Mouse (Mus musculus) intestine, embryonic 16.5 days (tissue): ENCODE results near the gene Sik1. TPM values are rescaled to one million over a fixed set of nuclear protein-coding genes. Genes with fewer than 3 reads are reported as not detected.
A peak's percentile ranks its signal among the peaks of the same experiment; 100 is the strongest.

Source experiments
- ATAC-seq: fragments of 200-750 bp; cut with Nextera tagmentation; 2 replicates; pipeline ENCODE4 v1.8.0; 2017; ENCODE audit warnings: moderate TSS enrichment, moderate library complexity
- H3K27ac ChIP-seq: fragments of 300-500 bp; sonication (generic); 2 replicates; pipeline ENCODE4 v1.5.1; 2014; ENCODE audit warnings: mild to moderate bottlenecking, low read length
- H3K27me3 ChIP-seq: fragments of 300-500 bp; sonication (generic); replicated peaks from 2 replicates; pipeline ENCODE4 v1.6.1; 2014; ENCODE audit warnings: low read length, control low read depth, mixed read lengths; ENCODE audit not compliant: control insufficient read depth, insufficient read depth
- H3K36me3 ChIP-seq: fragments of 300-500 bp; sonication (generic); 2 replicates; pipeline ENCODE4 v1.6.1; 2014; ENCODE audit warnings: low read length, control low read depth; ENCODE audit not compliant: control insufficient read depth, insufficient read depth
- H3K4me1 ChIP-seq: fragments of 300-500 bp; sonication (generic); 2 replicates; pipeline ENCODE4 v1.6.1; 2014; ENCODE audit warnings: low read length, control low read depth, mixed read lengths; ENCODE audit not compliant: control insufficient read depth, insufficient read depth
- H3K4me2 ChIP-seq: fragments of 300-500 bp; sonication (generic); 2 replicates; pipeline ENCODE4 v1.6.1; 2014; ENCODE audit warnings: low read depth, low read length, control low read depth
- H3K4me3 ChIP-seq: fragments of 300-500 bp; sonication (generic); 2 replicates; pipeline ENCODE4 v1.5.1; 2014; ENCODE audit warnings: mild to moderate bottlenecking, low read length
- H3K9ac ChIP-seq: fragments of 300-500 bp; sonication (generic); 2 replicates; pipeline ENCODE4 v1.6.1; 2014; ENCODE audit warnings: low read depth, low read length
- H3K9me3 ChIP-seq: fragments of 300-500 bp; sonication (generic); 2 replicates; pipeline ENCODE4 v1.6.1; 2016; ENCODE audit warnings: low read length, control low read depth; ENCODE audit not compliant: control insufficient read depth
- WGBS: fragments of 180-500 bp; shearing (Covaris S2); extraction: QIAGEN DNeasy Blood & Tissue Kit; methylation state at CpG from one replicate; pipeline ENCODE4 v1.1.7; 2014; 5-methylcytosine and 5-hydroxymethylcytosine counted together
- polyA plus RNA-seq: library from polyadenylated mRNA; unstranded; fragments of >200 nt; fragmentation: Nextera tagmentation; extraction: Ambion mirVana; gene quantifications from 2 replicates; pipeline ENCODE4 v1.2.1, GENCODE M21; 2015

The Sik1 gene
- polyA plus RNA-seq, 1 experiment from 2014 or later = 5.7 TPM

DNA sequence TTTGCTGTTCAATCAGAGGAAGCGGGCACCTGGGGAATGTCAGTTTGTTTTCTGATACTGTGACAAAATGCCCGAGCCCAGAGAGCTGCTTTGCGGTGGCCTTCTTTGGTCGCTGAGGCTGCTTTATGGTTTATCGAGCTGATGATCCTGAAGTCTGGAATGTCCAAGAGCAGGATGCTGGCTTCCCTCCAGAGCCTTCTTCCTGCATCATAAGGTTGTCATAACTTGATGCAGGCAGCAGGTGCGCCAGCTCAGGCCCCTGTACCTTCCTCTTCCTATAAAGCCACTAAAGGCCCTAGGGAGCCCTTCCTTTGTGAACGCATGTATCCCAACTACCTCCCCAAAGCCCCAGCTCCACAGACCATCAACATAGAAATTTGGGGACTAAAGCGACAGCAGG is 5.3 kb upstream of the Sik1 start:
- ATAC-seq = no peak
- no peak overlapping the region for H3K9ac ChIP-seq
- no peak overlapping the region for H3K4me2 ChIP-seq
- no peak overlapping the region for H3K4me3 ChIP-seq
- H3K36me3 ChIP-seq = no peaks in the 10 kb centered on the region
- H3K4me1 ChIP-seq = peaks cover 10% of the 10 kb centered on the region
- H3K27ac ChIP-seq = no peak overlapping the region
- H3K9me3 ChIP-seq = no peaks in the 10 kb centered on the region
- H3K27me3 ChIP-seq = no peaks in the 10 kb centered on the region
- WGBS = 88% methylated on average over 8 of the region's 8 CpGs

GRCm38 (mm10) chr17:31859367-31859766 is 3.8 kb upstream of the Sik1 start:
- 57% methylated on average over 2 of the region's 2 CpGs for whole genome bisulfite sequencing
- no peaks in the 10 kb centered on the region for H3K36me3 ChIP-seq
- H3K9ac ChIP-seq = no peak overlapping the region
- no peaks in the 10 kb centered on the region for H3K9me3 ChIP-seq
- peaks cover 10% of the 10 kb centered on the region for H3K4me1 ChIP-seq
- ATAC-seq = no peak
- H3K27ac ChIP-seq = no peak overlapping the region
- no peak overlapping the region for H3K4me2 ChIP-seq
- H3K27me3 ChIP-seq = no peaks in the 10 kb centered on the region
- H3K4me3 ChIP-seq = no peak overlapping the region

DNA sequence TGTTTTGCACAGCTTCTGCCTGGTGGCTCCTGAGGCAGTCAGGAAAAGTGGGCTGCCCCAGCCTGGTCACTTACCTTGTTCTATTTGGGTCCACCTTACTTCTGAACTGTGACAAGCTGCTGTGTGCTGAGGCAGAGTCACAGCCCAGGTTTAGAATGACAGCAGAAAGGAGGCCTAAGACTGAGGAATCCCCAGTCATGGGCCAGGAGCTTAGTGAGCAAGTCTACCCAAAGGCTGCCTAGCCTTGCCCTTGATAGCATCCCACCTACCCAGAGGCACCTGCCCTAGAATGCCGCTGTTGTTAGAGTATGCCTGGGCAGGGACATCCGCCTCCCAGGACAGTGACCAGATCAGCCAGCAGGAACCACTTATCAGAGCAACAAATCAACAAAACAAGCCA is 3.2 kb upstream of the Sik1 start:
- Histone ChIP-seq H3K4me3 (no peak overlapping the region), H3K9me3 (no peaks in the 10 kb centered on the region), H3K4me2 (no peak overlapping the region), H3K36me3 (no peaks in the 10 kb centered on the region), H3K9ac (no peak overlapping the region), H3K4me1 (peaks cover 13% of the 10 kb centered on the region), H3K27ac (no peak overlapping the region), H3K27me3 (no peaks in the 10 kb centered on the region)
- WGBS = 70% methylated on average over 2 of the region's 2 CpGs
- ATAC-seq = no peak

DNA sequence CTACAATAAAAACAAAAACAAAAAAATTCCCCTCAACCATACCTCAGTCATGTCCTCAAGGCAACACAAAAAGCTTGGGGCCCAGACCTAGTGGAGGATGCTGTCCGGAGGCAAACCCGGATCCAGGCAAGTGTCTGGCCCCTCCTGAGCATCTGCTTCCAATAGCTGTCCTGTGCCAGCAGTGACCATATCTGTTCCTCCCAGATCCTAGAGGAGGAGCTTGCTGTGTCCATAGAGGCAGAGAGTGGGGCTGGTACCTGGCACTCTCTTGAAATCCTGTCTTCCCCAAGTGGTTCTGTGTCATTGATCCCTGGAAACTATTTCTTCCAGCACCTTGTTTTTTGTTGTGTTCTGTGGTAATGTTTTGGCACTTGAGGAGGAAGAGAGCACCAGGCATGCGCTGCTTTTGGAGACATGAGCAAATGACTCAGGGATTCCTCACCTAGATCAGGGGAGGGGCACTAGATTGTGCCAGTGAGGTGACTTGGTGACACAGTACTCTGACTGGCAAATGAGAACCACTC is 2.4 kb upstream of the Sik1 start:
- Histone ChIP-seq H3K4me3 (no peak overlapping the region), H3K36me3 (no peaks in the 10 kb centered on the region), H3K9ac (no peak overlapping the region), H3K27ac (no peak overlapping the region), H3K9me3 (no peaks in the 10 kb centered on the region), H3K4me2 (no peak overlapping the region), H3K4me1 (peaks cover 21% of the 10 kb centered on the region), H3K27me3 (no peaks in the 10 kb centered on the region)
- no peak for ATAC-seq
- 94% methylated on average over 3 of the region's 3 CpGs for WGBS

DNA sequence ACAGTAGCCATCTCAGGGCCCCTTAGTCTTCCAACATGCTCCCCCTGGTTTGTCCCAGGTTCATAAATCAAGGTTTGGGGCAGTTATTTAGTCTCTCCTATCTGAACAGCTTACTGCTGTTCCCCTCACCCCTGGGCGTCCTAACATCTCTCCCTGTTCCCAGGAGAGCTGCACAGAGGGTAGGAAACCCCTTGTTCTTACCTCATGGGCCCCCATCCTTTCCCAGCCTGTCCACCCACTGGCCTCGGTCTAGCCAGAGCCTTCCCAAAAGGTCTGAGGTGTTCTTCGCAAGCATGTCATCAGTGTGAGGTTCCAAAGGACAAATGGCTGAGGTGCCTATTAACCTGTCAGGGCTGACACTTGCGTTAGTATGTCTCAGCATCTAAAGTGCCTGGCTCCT is 1.6 kb upstream of the Sik1 start:
- no peak overlapping the region for H3K4me3 ChIP-seq
- WGBS = 92% methylated on average over 4 of the region's 4 CpGs
- H3K4me1 ChIP-seq = peaks cover 25% of the 10 kb centered on the region
- H3K9ac ChIP-seq = peak overlapping the region; percentile 77; the same call in 1 of the 2 replicates
- ATAC-seq = no peak
- H3K4me2 ChIP-seq = 0 out of 2 replicates have a peak overlapping the region, but pooled peaks have one; percentile 84
- peak overlapping the region; percentile 94 for H3K27ac ChIP-seq
- no peaks in the 10 kb centered on the region for H3K27me3 ChIP-seq
- no peaks in the 10 kb centered on the region for H3K36me3 ChIP-seq
- H3K9me3 ChIP-seq = no peaks in the 10 kb centered on the region

DNA sequence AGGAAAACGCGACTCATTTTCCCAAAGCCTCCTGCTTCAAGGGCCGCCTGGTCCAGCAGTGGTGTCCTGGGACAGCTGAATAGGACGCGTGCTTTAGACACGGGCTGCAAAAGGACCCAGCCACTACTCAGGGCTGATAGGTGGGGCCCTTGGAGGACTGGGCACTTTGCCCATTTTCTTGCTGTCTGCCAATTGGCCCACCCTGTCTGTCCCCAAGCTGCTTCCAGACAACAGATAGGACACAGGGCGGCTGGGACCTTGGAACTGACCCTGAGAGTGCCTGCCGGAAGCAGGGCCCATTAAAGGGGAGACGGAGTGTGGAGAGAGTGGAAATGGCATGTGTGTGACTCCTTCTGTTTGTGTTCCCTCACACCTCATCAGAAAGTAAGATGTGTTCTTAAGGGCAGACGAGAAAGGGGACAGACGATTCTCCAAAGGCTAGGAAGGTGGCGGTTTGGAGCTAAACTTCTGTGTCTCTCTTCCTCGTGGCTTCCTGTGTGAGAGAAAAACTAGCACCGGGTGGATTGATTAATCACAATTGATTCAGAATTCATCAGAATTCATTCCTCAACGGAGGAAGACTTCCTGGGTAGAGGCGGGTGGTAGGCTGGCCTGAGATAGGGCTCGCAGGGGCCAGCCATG is 1.0 kb upstream of the Sik1 start:
- Histone ChIP-seq H3K27me3 (no peaks in the 10 kb centered on the region), H3K9me3 (no peaks in the 10 kb centered on the region), H3K36me3 (no peaks in the 10 kb centered on the region), H3K4me3 (peak overlapping the region; percentile 54), H3K4me2 (peak overlapping the region; percentile 84), H3K9ac (peak overlapping the region; percentile 77), H3K27ac (peak overlapping the region; percentile 94), H3K4me1 (peaks cover 31% of the 10 kb centered on the region)
- 23% methylated on average over 17 of the region's 17 CpGs for WGBS
- ATAC-seq = peak; percentile 62

- peak overlapping the region; percentile 70 for H3K4me2 ChIP-seq
- H3K36me3 ChIP-seq = peaks cover 11% of the 10 kb centered on the region
- H3K9ac ChIP-seq = peak overlapping the region; percentile 90
- no peaks in the 10 kb centered on the region for H3K9me3 ChIP-seq
- H3K4me3 ChIP-seq = peak overlapping the region; percentile 92
- peak; percentile 42 for ATAC-seq
- H3K27ac ChIP-seq = peak overlapping the region; percentile 48
- WGBS = under 1% methylated on average over 72 of the region's 73 CpGs
- peaks cover 33% of the 10 kb centered on the region for H3K4me1 ChIP-seq
- no peaks in the 10 kb centered on the region for H3K27me3 ChIP-seq
These were observed 621 bp downstream of the Sik1 start for GRCm38 (mm10) chr17:31854770-31855596.

DNA sequence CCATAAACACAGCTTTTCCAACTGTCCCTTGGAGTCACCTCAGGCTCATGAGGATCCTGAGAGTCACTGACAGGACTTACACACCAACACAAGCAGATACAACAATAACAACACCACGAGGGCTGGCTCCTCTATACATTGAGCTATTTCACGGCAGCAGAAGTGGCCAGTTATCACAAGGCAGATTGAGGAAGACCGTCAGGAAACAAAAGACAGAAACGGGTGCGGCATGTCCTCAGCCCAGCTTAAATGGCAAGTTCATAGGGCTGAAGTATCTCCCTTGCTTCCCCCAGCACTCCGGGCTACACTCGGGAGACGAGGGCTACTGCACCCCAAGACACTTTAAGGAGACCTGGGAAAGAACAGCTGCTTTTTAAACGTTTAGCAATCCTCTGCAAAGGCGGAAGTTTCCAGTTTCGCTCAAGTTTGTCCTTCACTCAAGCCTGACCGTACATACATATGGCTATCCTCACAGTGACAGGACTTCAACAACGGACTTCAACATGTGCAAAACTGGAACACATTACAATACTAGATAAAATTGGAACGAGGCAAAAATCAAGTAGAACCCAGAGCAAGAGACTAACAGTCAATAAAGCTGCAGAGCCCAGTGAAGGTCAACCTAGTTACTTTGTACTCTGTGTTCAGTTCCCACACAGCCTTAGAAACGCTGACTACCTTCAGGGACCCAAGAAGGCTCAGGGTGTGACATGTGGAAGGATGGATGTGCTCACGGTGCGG is 2.0 kb downstream of the Sik1 start:
- H3K27ac ChIP-seq = peak overlapping the region; percentile 38; the same call in 1 of the 2 replicates
- H3K9me3 ChIP-seq = no peaks in the 10 kb centered on the region
- H3K9ac ChIP-seq = peak overlapping the region; percentile 48; the same call in 1 of the 2 replicates
- peak overlapping the region; percentile 26 for H3K4me2 ChIP-seq
- H3K4me1 ChIP-seq = peaks cover 33% of the 10 kb centered on the region
- H3K36me3 ChIP-seq = peaks cover 18% of the 10 kb centered on the region
- H3K27me3 ChIP-seq = no peaks in the 10 kb centered on the region
- WGBS = 53% methylated on average over 17 of the region's 17 CpGs
- H3K4me3 ChIP-seq = peak overlapping the region; percentile 28
- no peak for ATAC-seq
